Mouse (Mus musculus): ENCODE data around the gene Olfr694.
"Not testable (repeated sequence)": the region's sequence is repeated elsewhere in the genome, so short reads cannot be mapped to it uniquely, and the experiment has no call there.

The Olfr694 gene

GRCm38 (mm10) chr7:106691714-106692113 is at the start of gene Olfr694:
Gene Olfr694, minus strand, starts transcription at chr7:106691814.
- DNase-seq (ENCODE audit: low read depth, low spot score): no peak

GRCm38 (mm10) chr7:106737028-106737427 is 45.4 kb upstream of the Olfr694 start:
- DNase-seq (ENCODE audit: low read depth, low spot score): no peak

GRCm38 (mm10) chr7:106733717-106734116 is 42.1 kb upstream of the Olfr694 start:
- no peak for DNase-seq (ENCODE audit: low read depth, low spot score)

GRCm38 (mm10) chr7:106725654-106726053 is 34.0 kb upstream of the Olfr694 start:
- not testable (repeated sequence) for DNase-seq (ENCODE audit: low read depth, low spot score)

GRCm38 (mm10) chr7:106716296-106716695 is 24.7 kb upstream of the Olfr694 start, which contains the start of gene Olfr695:
Gene Olfr695, minus strand, starts transcription at chr7:106716396.
- no peak for DNase-seq (ENCODE audit: low read depth, low spot score)

- DNase-seq (ENCODE audit: low read depth, low spot score): no peak
Observed at GRCm38 (mm10) chr7:106711463-106711862, 19.8 kb upstream of the Olfr694 start.

GRCm38 (mm10) chr7:106707705-106708104 is 16.1 kb upstream of the Olfr694 start:
- not testable (repeated sequence) for DNase-seq (ENCODE audit: low read depth, low spot score)

- no peak for DNase-seq (ENCODE audit: low read depth, low spot score)
Observed at GRCm38 (mm10) chr7:106696891-106697290, 5.3 kb upstream of the Olfr694 start.

GRCm38 (mm10) chr7:106692976-106693375 is 1.4 kb upstream of the Olfr694 start:
- DNase-seq (ENCODE audit: low read depth, low spot score): no peak

- no peak for DNase-seq (ENCODE audit: low read depth, low spot score)
Observed at GRCm38 (mm10) chr7:106685382-106685781, 6.2 kb downstream of the Olfr694 start.

GRCm38 (mm10) chr7:106680484-106680883 is 11.1 kb downstream of the Olfr694 start, which contains the start of gene Olfr693:
Gene Olfr693, minus strand, starts transcription at chr7:106680584.
- no peak for DNase-seq (ENCODE audit: low read depth, low spot score)

- no peak for DNase-seq (ENCODE audit: low read depth, low spot score)
Observed at GRCm38 (mm10) chr7:106652344-106652652, 39.3 kb downstream of the Olfr694 start.

- no peak for DNase-seq (ENCODE audit: low read depth, low spot score)
Observed at GRCm38 (mm10) chr7:106651555-106652343, 39.9 kb downstream of the Olfr694 start.

- no peak for DNase-seq (ENCODE audit: low read depth, low spot score)
Observed at GRCm38 (mm10) chr7:106649774-106650173, 41.8 kb downstream of the Olfr694 start.

GRCm38 (mm10) chr7:106645261-106645660 is 46.4 kb downstream of the Olfr694 start:
- no peak for DNase-seq (ENCODE audit: low read depth, low spot score)

- no peak for DNase-seq (ENCODE audit: low read depth, low spot score)
Observed at GRCm38 (mm10) chr7:106644222-106644870, 47.3 kb downstream of the Olfr694 start.

GRCm38 (mm10) chr7:106640839-106641238 is 50.8 kb downstream of the Olfr694 start:
- DNase-seq (ENCODE audit: low read depth, low spot score): no peak

GRCm38 (mm10) chr7:106635560-106635959 is 56.1 kb downstream of the Olfr694 start:
- no peak for DNase-seq (ENCODE audit: low read depth, low spot score)
